Mouse (Mus musculus): ENCODE data around the gene Il12b. TPM values are rescaled to one million over a fixed set of nuclear protein-coding genes. Genes with fewer than 3 reads are reported as not detected.

The Il12b gene
- polyA plus RNA-seq, 1 experiment from 2014 or later: 0.27 TPM

GRCm38 (mm10) chr11:44412276-44412675, 12.4 kb downstream of the Il12b start:
- H3K9me3 ChIP-seq (replicated peaks): no peaks in the 10 kb centered on the region
- no peak overlapping the region for H3K27ac ChIP-seq (ENCODE audit: poor library complexity, severe bottlenecking)
- H3K4me2 ChIP-seq: no peak overlapping the region
- no peak overlapping the region for H3K9ac ChIP-seq
- 83% methylated on average over 8 of the region's 8 CpGs for WGBS
- no peak overlapping the region for H3K4me3 ChIP-seq
- H3K4me1 ChIP-seq (replicated peaks): no peaks in the 10 kb centered on the region
- no peak for ATAC-seq (ENCODE audit: insufficient number of reproducible peaks, low FRiP score)
- no peaks in the 10 kb centered on the region for H3K36me3 ChIP-seq
- H3K27me3 ChIP-seq (replicated peaks): peaks cover 25% of the 10 kb centered on the region

GRCm38 (mm10) chr11:44413371-44413770, 13.5 kb downstream of the Il12b start:
- Histone ChIP-seq H3K9ac (no peak overlapping the region), H3K4me3 (no peak overlapping the region), H3K9me3 (replicated peaks) (no peaks in the 10 kb centered on the region), H3K4me2 (no peak overlapping the region), H3K36me3 (no peaks in the 10 kb centered on the region), H3K27me3 (replicated peaks) (peaks cover 25% of the 10 kb centered on the region), H3K27ac (ENCODE audit: poor library complexity, severe bottlenecking) (no peak overlapping the region), H3K4me1 (replicated peaks) (no peaks in the 10 kb centered on the region)
- 79% methylated on average over 3 of the region's 3 CpGs for WGBS
- ATAC-seq (ENCODE audit: insufficient number of reproducible peaks, low FRiP score): no peak

DNA sequence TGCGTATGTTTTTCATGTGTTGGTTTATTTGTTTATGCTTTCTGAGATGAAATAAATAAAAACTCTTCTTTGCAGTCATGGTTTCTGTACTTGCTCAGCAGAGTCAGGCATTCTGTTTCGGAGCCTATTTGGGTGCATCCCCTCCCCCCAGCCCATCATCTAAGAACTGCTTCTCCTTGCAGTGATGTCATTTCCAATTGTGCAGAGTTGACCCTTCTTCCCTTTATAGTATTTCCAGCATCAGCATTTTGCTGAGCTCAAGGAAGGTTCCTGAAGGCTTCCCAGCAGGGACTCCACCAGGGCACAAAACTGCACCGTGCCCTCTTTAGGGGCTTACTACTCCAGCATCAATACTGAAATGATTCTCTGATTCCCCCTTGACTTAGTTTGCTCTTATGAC, 14.7 kb downstream of the Il12b start:
- no peak overlapping the region for H3K4me3 ChIP-seq
- ATAC-seq (ENCODE audit: insufficient number of reproducible peaks, low FRiP score): no peak
- H3K27me3 ChIP-seq (replicated peaks): peaks cover 25% of the 10 kb centered on the region
- H3K9ac ChIP-seq: no peak overlapping the region
- no peaks in the 10 kb centered on the region for H3K4me1 ChIP-seq (replicated peaks)
- no peaks in the 10 kb centered on the region for H3K36me3 ChIP-seq
- no peak overlapping the region for H3K27ac ChIP-seq (ENCODE audit: poor library complexity, severe bottlenecking)
- H3K9me3 ChIP-seq (replicated peaks): no peaks in the 10 kb centered on the region
- WGBS: 80% methylated on average over 3 of the region's 3 CpGs
- H3K4me2 ChIP-seq: no peak overlapping the region

DNA sequence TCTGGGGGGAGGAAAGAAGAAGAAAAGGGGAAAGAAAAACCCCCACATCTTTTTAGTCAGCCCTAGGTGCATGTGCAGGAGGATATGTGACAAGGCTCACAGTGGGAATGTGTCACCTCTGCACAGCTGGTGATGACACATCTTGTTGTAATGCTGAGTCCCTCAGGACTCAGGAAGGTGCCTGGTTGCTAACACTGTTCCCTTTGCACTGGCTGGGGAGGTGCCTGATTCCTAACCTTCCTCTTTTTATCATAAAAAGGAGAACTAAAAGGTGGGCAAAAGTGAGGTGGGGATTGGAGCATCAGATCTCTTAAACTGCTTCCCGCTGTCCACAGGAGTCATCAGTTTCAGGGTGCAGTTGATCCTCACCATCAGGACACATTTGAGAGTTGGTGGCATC, 17.5 kb downstream of the Il12b start:
- no peak for ATAC-seq (ENCODE audit: insufficient number of reproducible peaks, low FRiP score)
- H3K27ac ChIP-seq (ENCODE audit: poor library complexity, severe bottlenecking): no peak overlapping the region
- H3K27me3 ChIP-seq (replicated peaks): peaks cover 17% of the 10 kb centered on the region
- no peaks in the 10 kb centered on the region for H3K36me3 ChIP-seq
- H3K4me2 ChIP-seq: no peak overlapping the region
- 42% methylated on average over 1 of the region's 1 CpGs for WGBS
- H3K4me1 ChIP-seq (replicated peaks): no peaks in the 10 kb centered on the region
- H3K9me3 ChIP-seq (replicated peaks): no peaks in the 10 kb centered on the region
- H3K9ac ChIP-seq: no peak overlapping the region
- no peak overlapping the region for H3K4me3 ChIP-seq

- no peaks in the 10 kb centered on the region for H3K9me3 ChIP-seq (replicated peaks)
- no peak overlapping the region for H3K27ac ChIP-seq (ENCODE audit: poor library complexity, severe bottlenecking)
- H3K4me3 ChIP-seq: no peak overlapping the region
- H3K4me2 ChIP-seq: peak overlapping the region; percentile 17; the same call in 1 of the 2 replicates
- no peaks in the 10 kb centered on the region for H3K36me3 ChIP-seq
- H3K27me3 ChIP-seq (replicated peaks): 0 out of 2 replicates have a peak, but pooled peaks cover 10% of the 10 kb centered on the region
- 41% methylated on average over 10 of the region's 10 CpGs for WGBS
- H3K9ac ChIP-seq: no peak overlapping the region
- ATAC-seq (ENCODE audit: insufficient number of reproducible peaks, low FRiP score): no peak
- peaks cover 10% of the 10 kb centered on the region for H3K4me1 ChIP-seq (replicated peaks)
Measured at GRCm38 (mm10) chr11:44422337-44423111, 22.7 kb downstream of the Il12b start.

GRCm38 (mm10) chr11:44423261-44423660, 23.4 kb downstream of the Il12b start:
- no peak for ATAC-seq (ENCODE audit: insufficient number of reproducible peaks, low FRiP score)
- H3K4me1 ChIP-seq (replicated peaks): peaks cover 10% of the 10 kb centered on the region
- H3K4me2 ChIP-seq: peak overlapping the region; percentile 17; the same call in 1 of the 2 replicates
- no peak overlapping the region for H3K4me3 ChIP-seq
- H3K36me3 ChIP-seq: no peaks in the 10 kb centered on the region
- no peaks in the 10 kb centered on the region for H3K9me3 ChIP-seq (replicated peaks)
- 0 out of 2 replicates have a peak, but pooled peaks cover 10% of the 10 kb centered on the region for H3K27me3 ChIP-seq (replicated peaks)
- WGBS: 24% methylated on average over 6 of the region's 6 CpGs
- no peak overlapping the region for H3K27ac ChIP-seq (ENCODE audit: poor library complexity, severe bottlenecking)
- H3K9ac ChIP-seq: no peak overlapping the region

GRCm38 (mm10) chr11:44423955-44424354, 24.1 kb downstream of the Il12b start:
- Histone ChIP-seq H3K4me3 (no peak overlapping the region), H3K27me3 (replicated peaks) (0 out of 2 replicates have a peak, but pooled peaks cover 10% of the 10 kb centered on the region), H3K36me3 (no peaks in the 10 kb centered on the region), H3K9ac (no peak overlapping the region), H3K4me2 (no peak overlapping the region), H3K27ac (ENCODE audit: poor library complexity, severe bottlenecking) (no peak overlapping the region), H3K9me3 (replicated peaks) (no peaks in the 10 kb centered on the region), H3K4me1 (replicated peaks) (peaks cover 10% of the 10 kb centered on the region)
- no peak for ATAC-seq (ENCODE audit: insufficient number of reproducible peaks, low FRiP score)
- 67% methylated on average over 5 of the region's 5 CpGs for WGBS

DNA sequence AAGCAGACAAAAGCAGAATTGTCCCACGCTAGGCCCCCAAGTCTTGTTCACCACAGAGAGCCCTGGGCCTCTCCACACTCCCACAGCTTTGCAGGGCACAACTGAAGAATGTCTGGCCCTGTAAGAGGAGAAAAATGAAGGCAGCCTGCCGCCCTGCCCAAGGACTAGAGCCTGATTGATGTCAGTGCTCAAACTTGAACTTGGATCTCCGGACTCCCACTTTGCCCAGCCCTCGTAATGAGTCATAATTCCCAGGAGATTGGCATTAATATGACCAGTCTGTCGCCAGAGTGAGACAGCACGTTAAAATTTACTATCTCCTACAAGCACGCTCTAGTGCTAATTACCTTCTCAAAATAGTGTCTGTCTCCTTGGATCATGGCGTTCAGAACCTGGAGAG, 25.1 kb downstream of the Il12b start:
- H3K9me3 ChIP-seq (replicated peaks): no peaks in the 10 kb centered on the region
- no peaks in the 10 kb centered on the region for H3K36me3 ChIP-seq
- no peak overlapping the region for H3K4me2 ChIP-seq
- H3K4me1 ChIP-seq (replicated peaks): peaks cover 10% of the 10 kb centered on the region
- no peak overlapping the region for H3K27ac ChIP-seq (ENCODE audit: poor library complexity, severe bottlenecking)
- H3K27me3 ChIP-seq (replicated peaks): 0 out of 2 replicates have a peak, but pooled peaks cover 8% of the 10 kb centered on the region
- WGBS: 76% methylated on average over 8 of the region's 8 CpGs
- no peak for ATAC-seq (ENCODE audit: insufficient number of reproducible peaks, low FRiP score)
- H3K9ac ChIP-seq: no peak overlapping the region
- H3K4me3 ChIP-seq: no peak overlapping the region

GRCm38 (mm10) chr11:44425626-44426025, 25.8 kb downstream of the Il12b start:
- WGBS: 49% methylated on average over 6 of the region's 6 CpGs
- Histone ChIP-seq H3K27ac (ENCODE audit: poor library complexity, severe bottlenecking) (no peak overlapping the region), H3K4me1 (replicated peaks) (peaks cover 10% of the 10 kb centered on the region), H3K9me3 (replicated peaks) (no peaks in the 10 kb centered on the region), H3K27me3 (replicated peaks) (0 out of 2 replicates have a peak, but pooled peaks cover 4% of the 10 kb centered on the region), H3K9ac (no peak overlapping the region), H3K36me3 (no peaks in the 10 kb centered on the region), H3K4me3 (no peak overlapping the region), H3K4me2 (no peak overlapping the region)
- no peak for ATAC-seq (ENCODE audit: insufficient number of reproducible peaks, low FRiP score)

DNA sequence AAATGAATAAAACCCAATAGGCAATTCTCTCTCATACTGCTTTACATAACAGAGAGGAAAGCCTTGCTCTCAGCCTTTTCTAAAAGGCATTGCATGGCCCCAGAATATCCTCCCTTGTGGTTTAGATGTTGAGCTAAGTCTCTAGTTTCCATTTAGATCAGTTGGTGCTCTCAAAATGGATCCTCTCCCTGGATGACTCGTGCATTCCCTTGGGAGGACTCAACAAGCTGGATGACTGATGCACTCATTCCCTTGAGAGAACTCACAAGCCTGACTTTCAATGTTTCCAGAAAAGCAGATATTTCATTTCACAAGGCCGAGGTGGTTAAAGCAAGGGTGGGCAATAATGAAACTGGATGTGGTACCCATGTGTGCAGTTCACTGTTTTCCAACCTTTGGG, 28.1 kb downstream of the Il12b start:
- 0 out of 2 replicates have a peak, but pooled peaks cover 4% of the 10 kb centered on the region for H3K27me3 ChIP-seq (replicated peaks)
- 81% methylated on average over 2 of the region's 2 CpGs for WGBS
- no peak overlapping the region for H3K4me2 ChIP-seq
- no peak overlapping the region for H3K27ac ChIP-seq (ENCODE audit: poor library complexity, severe bottlenecking)
- peaks cover 5% of the 10 kb centered on the region for H3K4me1 ChIP-seq (replicated peaks)
- H3K9me3 ChIP-seq (replicated peaks): no peaks in the 10 kb centered on the region
- no peak overlapping the region for H3K4me3 ChIP-seq
- H3K9ac ChIP-seq: no peak overlapping the region
- H3K36me3 ChIP-seq: no peaks in the 10 kb centered on the region
- no peak for ATAC-seq (ENCODE audit: insufficient number of reproducible peaks, low FRiP score)

DNA sequence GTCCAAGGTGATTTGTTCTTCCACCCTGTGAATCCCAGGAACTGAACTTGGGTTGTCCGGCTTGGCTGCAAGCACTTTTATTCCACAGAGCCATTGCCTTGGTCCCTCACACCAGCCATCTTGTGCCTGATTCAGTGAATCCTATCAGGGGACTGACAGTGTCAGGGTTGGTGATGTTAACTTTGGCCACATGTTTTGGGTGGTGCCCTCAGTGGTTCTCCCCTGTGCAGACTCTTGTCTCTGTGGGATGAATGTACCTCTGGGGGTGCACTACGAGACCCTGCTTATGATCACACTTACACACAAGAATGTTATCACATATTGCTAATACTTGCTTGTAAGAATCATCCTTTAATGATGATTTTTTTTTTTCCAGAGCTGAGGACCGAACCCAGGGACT, 30.2 kb downstream of the Il12b start:
- Histone ChIP-seq H3K27ac (ENCODE audit: poor library complexity, severe bottlenecking) (no peak overlapping the region), H3K4me1 (replicated peaks) (no peaks in the 10 kb centered on the region), H3K36me3 (no peaks in the 10 kb centered on the region), H3K4me3 (no peak overlapping the region), H3K27me3 (replicated peaks) (no peaks in the 10 kb centered on the region), H3K4me2 (no peak overlapping the region), H3K9me3 (replicated peaks) (no peaks in the 10 kb centered on the region), H3K9ac (no peak overlapping the region)
- WGBS: 83% methylated on average over 3 of the region's 3 CpGs
- no peak for ATAC-seq (ENCODE audit: insufficient number of reproducible peaks, low FRiP score)

GRCm38 (mm10) chr11:44437786-44438185, 37.9 kb downstream of the Il12b start:
- Histone ChIP-seq H3K27ac (ENCODE audit: poor library complexity, severe bottlenecking) (no peak overlapping the region), H3K36me3 (no peaks in the 10 kb centered on the region), H3K9ac (no peak overlapping the region), H3K4me2 (no peak overlapping the region), H3K4me1 (replicated peaks) (no peaks in the 10 kb centered on the region), H3K27me3 (replicated peaks) (no peaks in the 10 kb centered on the region), H3K9me3 (replicated peaks) (no peaks in the 10 kb centered on the region), H3K4me3 (no peak overlapping the region)
- 92% methylated on average over 6 of the region's 6 CpGs for WGBS
- no peak for ATAC-seq (ENCODE audit: insufficient number of reproducible peaks, low FRiP score)

Data from heart, embryonic 12.5 days (tissue).